Mouse (Mus musculus) right cerebral cortex, postnatal 14 days (tissue): ENCODE data around the gene Tmod3.
"Not testable (repeated sequence)": the region's sequence is repeated elsewhere in the genome, so short reads cannot be mapped to it uniquely, and the experiment has no call there.

Experiments
- DNase-seq: peaks from one replicate; pipeline ENCODE4 v3.0.0; 2022

The Tmod3 gene

GRCm38 (mm10) chr9:75494407-75495005 lies 65.0 kb downstream of the Tmod3 start:
- DNase-seq, result no peak

- DNase-seq, result not testable (repeated sequence)
Measured at GRCm38 (mm10) chr9:75488255-75488654, 71.2 kb downstream of the Tmod3 start.

GRCm38 (mm10) chr9:75485231-75485630 lies 74.2 kb downstream of the Tmod3 start:
- DNase-seq, result no peak

- DNase-seq, result no peak
Measured at GRCm38 (mm10) chr9:75480536-75481075, 78.9 kb downstream of the Tmod3 start.

- DNase-seq, result no peak
Measured at GRCm38 (mm10) chr9:75479106-75479725, 80.2 kb downstream of the Tmod3 start.

- DNase-seq, result no peak
Measured at GRCm38 (mm10) chr9:75477212-75477611, 82.2 kb downstream of the Tmod3 start.

GRCm38 (mm10) chr9:75468297-75468696 lies 91.2 kb downstream of the Tmod3 start:
- DNase-seq, result no peak

- DNase-seq, result no peak
Measured at GRCm38 (mm10) chr9:75467581-75467980, 91.9 kb downstream of the Tmod3 start.

- no peak for DNase-seq
Measured at GRCm38 (mm10) chr9:75466641-75467040, 92.8 kb downstream of the Tmod3 start.

- DNase-seq, result no peak
Measured at GRCm38 (mm10) chr9:75465856-75466255, 93.6 kb downstream of the Tmod3 start.

GRCm38 (mm10) chr9:75463050-75463660 lies 96.3 kb downstream of the Tmod3 start:
- no peak for DNase-seq

- DNase-seq, result no peak
Measured at GRCm38 (mm10) chr9:75455684-75456083, 103.8 kb downstream of the Tmod3 start.

- no peak for DNase-seq
Measured at GRCm38 (mm10) chr9:75453994-75454393, 105.5 kb downstream of the Tmod3 start.

GRCm38 (mm10) chr9:75448021-75448420 lies 111.4 kb downstream of the Tmod3 start:
- DNase-seq, result no peak
